Mouse (Mus musculus): Measurements from ENCODE around the gene Pfn3.

- no peak for TF ChIP-seq CTCF (IDR thresholded peaks at IDR 0.05; ENCODE audit: extremely low read depth, insufficient read depth, low read length)
- TF ChIP-seq POLR2A (IDR thresholded peaks at IDR 0.05; ENCODE audit: extremely low read depth, insufficient read depth, low read length), result no peak
Measured at GRCm38 (mm10) chr13:55420018-55420932, 5.2 kb upstream of the Pfn3 start.
